Mouse (Mus musculus) embryo, embryonic 10 days (tissue): ENCODE results near the gene Fam71e2.
"Not testable (repeated sequence)": the region's sequence is repeated elsewhere in the genome, so short reads cannot be mapped to it uniquely, and the experiment has no call there.

Experiments
- DNase-seq: peaks from one replicate; pipeline ENCODE4 v3.0.0-alpha.2; 2015; ENCODE audit warnings: low spot score

Fam71e2 gene

DNA sequence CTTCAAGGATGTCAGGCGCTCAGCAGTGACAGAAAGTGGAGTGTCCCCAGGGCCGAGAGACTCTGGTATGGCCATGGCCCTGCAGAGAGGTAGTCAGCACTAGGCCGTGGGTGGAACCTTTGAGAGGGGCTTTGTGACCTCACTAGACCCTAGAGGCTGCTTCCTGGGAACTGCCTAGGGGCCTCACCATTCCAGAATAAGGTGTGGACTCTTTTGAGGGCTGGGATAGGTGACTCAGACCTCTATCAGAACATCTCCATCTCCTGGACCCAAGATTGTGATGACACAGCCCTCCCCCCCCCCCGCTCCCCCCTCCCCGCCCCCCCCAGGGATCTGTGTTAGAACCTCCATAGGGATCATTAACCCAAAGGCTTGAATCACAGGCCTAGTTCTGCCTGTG lies at the start of gene Fam71e2:
Fam71e2 (minus strand) TSS at position 101 of the 400 bp plus-strand sequence.
- DNase-seq: no peak

DNA sequence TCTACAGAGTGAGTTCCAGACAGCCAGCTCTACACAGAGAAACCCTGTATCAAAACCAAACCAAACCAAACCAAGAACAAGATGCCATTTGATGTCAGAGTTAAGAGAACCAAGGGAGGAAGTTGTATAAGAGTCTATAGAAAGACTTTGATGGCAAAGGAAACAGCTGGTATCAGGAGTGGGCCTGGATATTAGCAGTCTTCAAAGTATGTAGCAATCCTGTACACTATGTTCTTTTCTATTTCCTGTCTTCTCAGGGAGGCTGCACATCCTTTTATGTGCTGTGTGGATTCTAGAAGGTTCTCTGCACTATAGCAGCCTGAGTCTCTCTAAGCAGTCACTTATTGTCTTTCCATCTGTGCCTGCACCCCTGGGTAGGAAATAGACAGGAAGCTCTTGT lies 45.5 kb upstream of the Fam71e2 start:
- no peak for DNase-seq

DNA sequence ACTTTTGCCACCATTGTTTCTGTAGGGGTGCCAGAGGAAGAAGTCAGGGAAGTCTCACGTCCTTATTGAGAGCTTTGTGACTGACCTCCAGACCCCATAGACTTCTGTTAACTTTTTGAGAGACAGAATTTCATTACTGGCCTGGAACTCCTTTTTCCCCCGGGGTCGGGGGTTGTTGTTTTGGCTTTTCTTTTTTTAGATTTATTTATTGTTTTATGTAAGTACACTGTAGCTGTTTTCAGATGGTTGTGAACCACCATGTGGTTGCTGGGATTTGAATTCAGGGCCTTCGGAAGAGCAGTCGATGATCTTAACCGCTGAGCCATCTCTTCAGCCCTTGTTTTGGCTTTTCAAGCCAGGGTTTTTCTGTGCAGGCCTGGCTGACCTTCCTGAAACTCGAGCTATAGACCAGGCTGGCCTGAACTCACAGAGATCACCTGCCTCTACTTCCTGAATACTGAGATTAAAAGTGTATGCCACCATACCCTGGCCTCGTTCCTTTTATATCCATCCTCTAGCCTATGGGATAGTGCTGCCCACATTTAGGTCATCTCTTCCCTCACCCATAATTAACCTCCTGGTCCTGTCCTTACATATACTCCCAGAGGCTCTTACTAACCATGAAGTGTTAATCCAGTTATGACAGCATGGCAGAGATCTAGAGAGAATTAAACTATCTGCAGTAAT lies 42.1 kb upstream of the Fam71e2 start:
- no peak for DNase-seq

DNA sequence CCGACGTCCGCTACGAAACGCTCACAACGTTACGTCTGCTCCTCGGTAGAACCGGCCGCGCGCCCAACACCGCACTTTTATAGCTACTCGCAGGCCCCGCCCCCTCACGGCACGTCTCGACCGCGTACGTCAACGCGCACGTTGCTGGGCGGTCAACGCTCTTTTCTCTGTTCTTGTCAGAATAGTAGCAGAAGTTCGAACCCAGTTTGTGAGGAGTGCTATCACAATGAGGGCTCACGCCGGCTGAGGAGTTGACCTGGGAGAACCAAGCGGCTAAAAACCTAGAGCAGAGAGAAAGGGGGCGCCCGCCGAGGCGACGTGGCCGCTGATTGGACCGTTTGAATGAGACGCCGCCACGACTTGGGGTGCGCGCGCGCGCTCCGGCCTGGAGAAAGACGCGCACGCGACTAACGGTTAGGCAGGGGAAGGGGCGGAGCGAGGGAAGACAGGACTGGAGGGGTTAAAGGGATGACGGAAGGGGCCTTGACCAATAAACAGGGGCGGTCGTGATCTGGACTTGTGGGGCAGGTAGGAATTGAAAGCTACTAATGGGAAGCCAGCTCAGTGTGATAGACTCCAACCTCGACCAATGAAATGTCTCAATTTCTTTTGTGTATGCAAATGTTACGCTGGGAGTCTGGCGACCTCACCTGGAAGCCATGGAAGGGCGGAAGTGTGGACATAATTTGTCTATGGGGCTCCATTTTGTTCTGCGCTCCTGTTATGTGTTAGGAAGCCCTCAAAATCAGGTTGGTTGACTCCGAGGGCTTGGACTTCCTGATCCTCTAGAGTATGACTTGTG lies 41.4 kb upstream of the Fam71e2 start, which contains the start of gene Ube2s:
Ube2s (minus strand) TSS at position 288 of the 802 bp plus-strand sequence.
- DNase-seq: peak; percentile 100

DNA sequence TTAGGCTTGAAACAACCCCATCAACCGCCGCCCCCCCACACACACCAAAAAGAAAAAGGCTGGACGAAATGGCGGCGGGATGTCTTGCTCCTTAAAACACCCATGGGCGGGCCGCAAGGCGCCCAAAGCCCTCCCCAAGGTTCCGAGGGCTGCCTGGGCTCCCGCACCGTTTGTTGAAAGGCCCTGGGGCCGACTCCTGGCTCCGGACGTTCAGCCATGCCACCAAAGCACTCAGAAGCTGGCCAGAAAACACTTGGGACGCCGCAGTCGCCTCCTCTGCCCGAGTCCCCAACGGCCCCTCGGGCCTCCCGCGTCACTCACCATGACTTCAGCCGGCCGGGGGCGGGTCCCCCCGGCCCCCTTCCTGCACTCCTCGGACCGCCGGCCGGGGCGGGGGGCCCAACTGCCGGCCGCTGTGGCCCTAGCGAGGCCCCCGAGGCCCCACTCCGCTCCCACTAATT lies 40.8 kb upstream of the Fam71e2 start:
- DNase-seq: no peak

DNA sequence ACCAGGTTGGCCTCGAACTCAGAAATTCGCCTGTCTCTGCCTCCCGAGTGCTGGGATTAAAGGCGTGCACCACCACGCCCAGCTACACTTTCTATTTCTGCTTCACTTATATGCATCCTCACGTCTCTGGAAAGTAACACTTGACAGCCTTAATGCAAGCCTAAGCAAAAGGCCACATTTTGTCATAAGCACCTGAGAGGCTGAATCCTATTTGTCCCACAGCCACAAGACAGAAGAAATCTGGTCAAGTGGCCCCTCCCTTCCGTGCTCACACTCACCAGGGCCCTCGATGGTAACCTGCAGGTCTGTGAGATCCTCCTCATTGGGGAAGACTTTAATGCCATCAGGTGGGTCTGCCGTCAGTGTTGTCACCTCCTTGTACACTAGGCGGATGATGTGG lies 40.0 kb upstream of the Fam71e2 start:
- not testable (repeated sequence) for DNase-seq

DNA sequence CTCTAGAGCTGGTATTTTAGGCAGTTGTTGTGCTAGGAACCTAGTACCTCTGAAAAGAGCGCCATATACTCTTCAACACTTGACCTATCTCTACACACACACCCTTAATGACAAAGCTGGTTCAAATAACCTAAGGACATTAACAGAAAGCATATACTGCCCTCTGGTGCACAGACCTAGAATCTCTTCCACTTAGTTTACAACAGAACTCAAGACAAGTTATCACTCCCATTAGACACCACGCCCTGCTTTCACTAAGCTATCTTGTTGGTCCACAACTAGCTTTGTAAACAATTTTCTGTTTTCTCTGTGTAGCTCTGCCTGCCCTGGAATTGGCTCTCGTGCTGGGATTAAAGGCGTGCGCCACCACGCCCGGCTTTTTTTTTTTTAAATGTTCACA lies 35.6 kb upstream of the Fam71e2 start:
- peak; percentile 60 for DNase-seq

DNA sequence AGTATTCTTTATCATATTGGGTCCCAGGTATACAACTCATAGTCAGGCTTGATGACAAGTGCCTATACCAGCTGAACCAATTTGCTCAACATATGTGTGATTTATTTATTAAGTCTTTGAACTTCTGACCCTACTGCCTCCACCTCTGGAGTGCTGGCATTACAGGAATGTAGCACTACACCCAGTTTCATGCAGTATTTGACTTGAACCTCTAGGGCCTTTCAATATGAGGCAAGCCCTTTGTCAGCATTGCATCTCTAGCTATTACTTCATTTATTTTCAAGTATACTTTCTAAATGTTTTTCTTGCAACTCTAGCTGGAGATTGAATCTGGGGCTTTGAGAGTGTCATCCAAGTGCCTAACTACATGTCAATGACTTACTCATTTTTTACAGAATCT lies 31.1 kb upstream of the Fam71e2 start:
- DNase-seq: no peak

DNA sequence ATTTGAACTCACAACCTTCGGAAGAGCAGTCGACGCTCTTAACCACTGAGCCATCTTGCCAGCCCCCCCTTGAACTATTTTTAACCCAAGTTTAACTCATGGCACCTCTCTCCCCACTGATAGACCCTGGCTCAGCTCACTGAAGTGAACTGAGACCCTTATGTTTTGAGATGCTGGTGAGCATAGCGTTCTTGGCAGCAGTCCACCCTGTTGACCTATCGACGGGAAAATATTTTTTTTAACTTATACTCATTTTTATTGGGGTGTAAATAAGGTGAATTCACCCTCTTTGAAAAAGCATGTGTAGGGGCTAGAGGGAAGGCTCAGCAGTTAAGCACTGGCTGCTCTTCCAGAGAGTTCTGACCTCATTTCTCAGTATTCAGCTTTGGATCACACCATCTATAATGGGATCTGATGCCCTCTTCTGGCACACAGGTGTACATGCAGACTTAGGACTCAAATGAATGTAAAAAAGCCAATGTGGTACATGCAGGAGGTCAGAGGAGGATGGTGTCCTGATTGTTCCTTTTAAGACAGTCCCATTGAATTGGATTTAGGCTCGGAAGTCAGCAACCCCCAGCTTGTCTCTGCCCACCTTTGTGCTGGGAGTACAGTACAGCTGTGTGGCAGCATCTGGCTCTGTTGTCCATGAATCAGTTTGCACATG lies 24.8 kb upstream of the Fam71e2 start:
- peak; percentile 67 for DNase-seq

DNA sequence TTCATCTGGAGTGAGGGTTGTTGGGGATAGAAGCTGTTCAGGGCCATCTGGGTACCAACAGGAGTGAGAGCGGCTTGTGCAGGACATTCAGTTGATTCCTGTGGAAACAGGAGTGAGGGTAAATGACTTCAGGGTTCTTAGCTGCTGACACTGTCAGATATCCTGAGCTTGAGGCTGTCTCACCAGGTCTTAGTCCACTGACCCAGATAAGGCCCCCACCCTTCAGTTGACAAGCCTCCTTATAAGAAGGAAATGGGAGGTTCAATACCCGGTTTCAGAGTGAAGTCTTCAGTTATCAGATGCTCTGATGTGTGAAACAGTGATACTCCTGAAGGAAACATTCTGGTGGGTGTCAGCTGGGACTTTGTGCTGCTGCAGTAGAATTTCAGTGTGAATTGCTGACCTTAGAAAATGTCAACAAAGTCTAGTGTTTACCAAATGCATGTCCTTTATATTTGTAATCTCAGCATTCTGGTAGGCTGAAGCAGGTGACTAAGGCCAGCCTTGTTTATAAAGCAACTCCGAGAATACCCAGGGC lies 23.6 kb upstream of the Fam71e2 start:
- no peak for DNase-seq

DNA sequence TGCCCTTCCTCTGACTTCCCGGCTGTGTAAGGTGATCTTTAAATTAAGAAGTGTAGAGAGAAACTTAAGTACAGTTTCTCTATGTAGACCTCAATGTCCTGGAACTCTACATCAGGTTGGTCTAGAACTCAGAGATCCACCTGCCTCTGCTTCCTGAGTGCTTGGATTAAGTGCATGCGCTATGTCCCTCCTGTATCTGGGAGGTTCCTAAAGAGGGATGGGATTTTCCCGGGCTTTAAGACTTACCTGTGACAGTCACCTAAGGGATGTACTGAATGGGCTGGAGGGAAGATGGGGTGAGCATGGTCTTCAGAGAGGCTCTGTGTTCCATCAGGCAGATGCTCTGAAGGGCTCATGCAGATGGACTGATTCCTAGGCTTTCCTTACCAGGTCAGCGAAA lies 22.6 kb upstream of the Fam71e2 start:
- no peak for DNase-seq

DNA sequence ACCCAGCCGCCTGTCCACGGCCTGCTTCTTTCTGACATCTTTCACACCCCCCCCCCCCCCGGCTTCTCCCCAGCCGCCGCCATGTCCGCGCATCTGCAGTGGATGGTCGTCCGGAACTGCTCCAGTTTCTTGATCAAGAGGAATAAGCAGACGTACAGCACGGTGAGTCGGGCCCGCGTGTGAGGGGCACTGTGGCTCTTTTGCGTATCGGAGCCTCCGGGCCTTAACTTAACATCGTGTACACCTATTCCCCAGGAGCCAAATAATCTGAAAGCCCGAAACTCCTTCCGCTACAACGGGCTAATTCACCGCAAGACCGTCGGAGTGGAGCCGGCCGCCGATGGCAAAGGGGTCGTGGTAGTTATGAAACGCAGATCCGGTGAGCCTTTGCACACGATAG lies 22.1 kb upstream of the Fam71e2 start:
- not testable (repeated sequence) for DNase-seq

DNA sequence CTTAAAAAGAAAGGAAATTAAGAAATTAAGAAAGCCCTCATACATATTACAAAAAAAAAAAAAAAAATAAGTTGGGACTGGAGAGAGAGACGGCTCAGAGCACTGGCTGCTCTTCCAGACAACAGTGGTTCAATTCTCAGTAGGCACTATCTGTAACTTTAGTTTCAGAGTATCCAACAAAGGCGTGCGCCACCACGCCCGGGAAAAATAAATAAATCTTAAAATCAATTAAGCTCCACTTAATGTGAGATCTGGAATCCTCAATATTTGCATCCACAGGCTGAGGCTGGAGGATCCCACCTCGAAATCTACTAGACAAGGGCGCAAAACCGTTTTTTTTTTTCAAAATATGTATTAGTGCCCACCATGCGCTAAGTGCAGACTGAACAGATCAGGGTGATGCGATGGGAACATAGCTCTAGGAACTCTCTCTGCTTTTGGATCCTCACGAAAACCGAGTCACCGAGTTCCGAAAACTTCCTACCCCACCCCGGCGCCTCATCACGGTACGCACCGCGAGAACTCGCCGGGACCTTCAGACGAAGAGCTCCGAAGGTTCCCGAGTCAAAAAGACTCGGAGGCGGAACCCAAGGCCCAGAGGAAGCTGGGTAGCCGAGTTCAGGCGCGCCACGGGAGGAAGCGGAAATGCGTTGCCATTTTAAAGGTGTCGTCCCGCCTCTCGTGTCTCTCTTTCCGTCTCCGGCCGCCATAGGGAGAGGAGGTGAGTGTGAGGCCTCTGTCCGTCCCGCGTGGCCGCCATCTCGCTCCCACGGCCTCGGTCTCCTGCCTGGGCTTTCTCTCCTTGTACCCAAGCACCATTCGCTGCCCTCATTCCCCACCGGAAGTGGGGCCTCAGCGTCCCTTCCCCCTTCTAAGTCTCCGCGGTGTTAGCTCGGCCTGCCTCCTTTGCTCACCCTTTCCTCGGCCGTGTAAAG lies 21.4 kb upstream of the Fam71e2 start, which contains the start of gene Rpl28:
Rpl28 (plus strand) TSS at position 597 of the 935 bp plus-strand sequence.
- DNase-seq: peak; percentile 99

DNA sequence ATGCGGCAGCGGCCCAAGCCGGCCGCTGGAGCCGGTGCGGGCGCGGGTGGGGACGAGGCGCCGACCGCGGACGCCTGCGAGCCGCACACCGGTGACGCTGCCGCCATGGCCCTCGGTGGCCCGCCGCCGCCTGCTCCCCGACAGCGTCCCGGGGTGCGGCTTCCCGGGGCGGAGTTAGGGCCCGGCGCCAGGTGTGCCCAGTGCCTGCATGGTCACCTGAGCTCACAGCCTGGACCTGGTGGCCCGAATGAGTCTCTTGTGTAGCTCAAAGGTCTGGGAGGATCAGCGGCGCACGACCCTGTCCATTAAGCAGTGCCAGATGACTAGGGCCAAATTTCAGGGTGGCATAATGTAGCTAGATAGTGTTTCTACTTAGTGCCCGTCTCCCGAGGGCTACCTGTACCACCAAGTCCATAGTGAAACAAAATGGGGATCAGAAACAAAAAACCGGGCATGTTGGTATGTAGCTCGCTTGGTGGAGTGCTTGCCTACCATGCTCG lies 18.4 kb upstream of the Fam71e2 start, which contains the start of gene Tmem238:
Tmem238 (minus strand) TSS at position 221 of the 500 bp plus-strand sequence.
- peak; percentile 32 for DNase-seq

DNA sequence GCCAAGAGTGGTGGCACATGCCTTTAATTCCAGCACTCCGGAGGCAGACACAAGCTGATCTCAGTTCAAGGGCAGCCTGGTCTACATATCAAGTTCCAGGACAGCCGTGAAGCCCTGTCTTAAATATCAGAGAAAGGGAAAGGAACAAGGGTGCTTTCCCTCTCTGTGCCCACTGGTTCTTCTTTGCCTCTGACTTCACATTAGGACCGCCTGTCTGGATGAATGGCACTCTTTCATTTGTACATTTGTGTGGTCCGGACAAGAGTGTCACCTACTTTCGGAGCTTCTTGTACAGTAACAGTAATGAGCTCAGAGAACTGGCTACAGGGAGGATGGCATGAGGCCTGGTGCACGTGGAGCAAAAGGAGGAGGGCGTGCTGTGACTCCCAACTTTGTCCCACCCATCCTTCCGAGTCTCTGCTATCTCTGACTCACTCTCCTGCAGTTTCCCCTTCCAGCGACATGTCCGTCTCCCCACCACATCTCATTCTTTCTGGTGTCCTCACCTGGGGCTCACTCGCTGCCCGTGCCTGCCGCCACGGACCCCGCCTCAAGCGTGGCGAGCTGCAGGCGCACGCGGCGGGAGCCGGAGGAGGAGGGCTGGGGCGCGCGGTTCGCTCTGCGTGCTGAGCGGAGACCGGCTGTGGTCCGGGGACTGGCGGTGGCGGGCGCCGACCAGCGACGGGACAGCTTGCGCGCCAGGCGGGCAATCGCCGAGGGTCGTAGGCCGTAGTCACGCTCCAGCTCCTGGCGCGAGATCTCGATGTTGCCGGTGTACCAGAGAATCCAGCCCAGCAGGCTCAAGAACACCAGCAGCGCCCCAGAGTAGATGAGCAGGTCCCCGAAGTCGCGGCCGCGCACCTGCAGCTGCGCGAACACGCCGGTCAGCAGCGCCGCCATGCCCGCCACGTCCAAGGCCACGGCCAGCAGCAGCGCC lies 17.7 kb upstream of the Fam71e2 start:
- peak; percentile 82 for DNase-seq

DNA sequence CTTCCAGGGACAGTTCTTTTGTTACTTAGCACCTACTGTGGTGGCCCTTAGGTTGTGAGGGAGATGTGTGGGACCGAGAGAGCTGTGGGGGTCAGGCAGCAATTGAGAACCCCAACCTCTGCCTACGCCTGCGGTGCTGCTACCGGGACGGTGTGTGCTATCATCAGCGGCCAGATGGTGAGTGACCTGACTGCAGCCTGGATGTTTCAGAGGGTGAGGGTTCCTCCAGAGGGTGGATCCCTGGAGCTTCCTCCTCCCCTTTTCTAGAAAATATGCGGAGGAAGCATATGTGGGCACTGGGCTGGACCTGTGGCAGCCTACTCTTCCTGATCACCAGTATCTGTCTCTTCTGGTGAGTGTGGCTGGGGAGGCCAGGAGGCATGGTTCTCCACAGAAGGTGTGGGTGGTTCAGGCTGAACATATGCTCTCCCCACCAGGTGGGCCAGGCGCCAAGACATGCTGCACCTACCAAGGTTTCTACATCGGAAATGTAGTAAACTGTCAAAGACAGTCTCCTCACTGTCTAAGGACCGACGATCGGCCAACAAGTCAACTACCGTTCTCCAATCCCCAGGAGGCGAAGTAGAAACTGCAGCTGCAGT lies 12.7 kb upstream of the Fam71e2 start:
- no peak for DNase-seq

DNA sequence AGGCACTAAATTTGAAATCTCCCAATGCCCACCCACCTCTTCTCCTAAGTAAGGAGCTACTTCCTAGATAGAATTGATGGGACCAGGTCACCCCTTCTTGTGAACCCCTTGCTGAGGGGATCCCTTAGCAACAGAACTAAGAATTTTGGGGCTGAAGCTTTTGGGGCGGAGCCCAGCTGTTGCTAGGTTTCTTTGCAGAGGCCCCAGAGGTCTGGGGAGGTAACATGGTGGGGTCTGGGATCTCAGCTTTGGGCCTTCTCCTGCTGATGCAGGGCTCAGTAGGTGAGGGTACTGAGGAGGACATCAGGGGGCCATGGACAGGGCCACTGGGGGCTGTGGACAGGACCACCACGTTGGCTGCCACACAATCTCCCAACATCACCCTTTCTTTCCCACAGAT lies 11.7 kb upstream of the Fam71e2 start, which contains the start of the genes Il11 and Tmem190:
Il11 (minus strand) TSS at position 101 of the 400 bp plus-strand sequence.
Tmem190 (plus strand) TSS at position 179 of the 400 bp plus-strand sequence.
- DNase-seq: no peak

DNA sequence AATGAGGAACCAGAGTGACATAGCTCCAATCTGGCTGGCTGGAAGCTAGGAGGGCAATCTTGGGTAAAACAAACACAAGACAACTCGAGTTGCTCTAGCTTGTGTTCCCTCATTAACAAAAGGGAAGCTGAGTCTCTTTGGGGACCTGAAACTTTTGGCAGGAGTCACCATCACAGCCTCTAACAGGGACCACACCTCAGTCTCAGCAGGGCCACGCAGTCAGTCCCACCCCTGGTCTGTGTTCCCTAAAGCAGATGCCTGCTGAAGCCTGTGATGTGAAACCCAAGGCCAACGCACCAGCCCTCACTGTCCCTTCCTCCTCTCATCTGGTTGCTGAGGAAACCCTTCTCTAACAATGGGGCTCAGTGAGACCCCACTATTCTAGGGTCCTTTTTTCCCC lies 11.0 kb upstream of the Fam71e2 start:
- DNase-seq: no peak

DNA sequence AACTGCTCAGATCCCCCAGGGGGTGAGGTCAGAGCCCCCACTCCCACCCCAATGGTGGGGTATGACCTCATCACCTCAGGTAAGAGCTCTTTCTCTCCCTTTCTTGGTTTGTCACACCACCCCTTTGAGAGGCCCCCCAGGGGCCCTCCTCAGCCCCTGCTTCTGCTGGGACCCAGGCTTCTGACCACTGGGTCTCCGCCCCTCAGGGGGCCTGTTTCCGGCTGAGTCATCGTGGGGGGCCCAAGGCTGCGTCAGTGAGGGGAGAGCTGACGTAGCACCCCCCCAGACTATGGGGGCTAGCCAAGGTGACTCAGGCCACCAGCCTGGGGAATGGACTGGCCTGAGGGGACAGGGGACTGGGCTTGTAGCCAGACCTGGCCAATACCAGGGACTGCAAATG lies 8.8 kb upstream of the Fam71e2 start:
- no peak for DNase-seq
